Mouse (Mus musculus): ENCODE measurements around the gene Cbr1.

Cbr1 gene

DNA sequence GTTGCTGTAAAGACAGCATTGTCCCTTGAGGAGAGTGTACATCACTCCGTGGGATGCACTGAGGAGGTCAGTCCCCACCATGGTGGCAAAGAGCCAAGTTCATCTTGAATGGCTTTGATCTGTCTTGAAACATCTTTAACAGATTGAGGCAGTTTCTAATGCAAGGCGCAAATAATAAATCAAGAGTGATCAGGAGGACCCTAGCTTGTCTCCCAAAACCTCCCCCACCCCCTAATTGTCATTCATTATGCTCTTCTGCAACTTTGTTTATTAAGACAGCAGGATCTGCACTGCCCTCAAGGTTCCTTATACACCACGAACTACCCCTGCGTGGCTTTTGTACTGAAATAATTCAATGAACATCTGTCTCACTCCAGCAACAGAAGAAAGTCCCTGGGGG lies at the start of gene Cbr1:
Cbr1 (plus strand) TSS at position 301 of the 400 bp plus-strand sequence.
- DNase-seq (ENCODE audit: extremely low read depth, low read depth): no peak

DNA sequence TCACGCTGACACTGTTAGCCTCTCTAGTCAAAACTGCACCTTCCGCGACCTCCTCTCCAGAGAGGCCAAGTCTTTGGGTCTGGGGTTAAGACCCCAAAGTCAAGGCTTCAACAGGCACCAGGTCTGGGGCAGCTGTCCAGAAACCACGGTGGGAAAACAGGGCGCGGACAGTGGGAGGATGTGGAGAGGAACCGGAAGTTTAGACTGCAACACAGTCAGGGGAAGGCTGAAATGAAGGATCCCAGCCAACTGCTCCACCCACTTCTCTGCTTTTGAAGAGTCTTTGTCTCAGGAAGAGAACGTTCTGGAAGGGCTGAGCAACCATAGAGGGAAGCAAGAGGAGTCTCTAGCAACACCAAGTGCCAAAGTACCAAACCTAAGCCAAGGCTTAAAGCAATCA lies 48.0 kb upstream of the Cbr1 start:
- no peak for DNase-seq (ENCODE audit: extremely low read depth, low read depth)

DNA sequence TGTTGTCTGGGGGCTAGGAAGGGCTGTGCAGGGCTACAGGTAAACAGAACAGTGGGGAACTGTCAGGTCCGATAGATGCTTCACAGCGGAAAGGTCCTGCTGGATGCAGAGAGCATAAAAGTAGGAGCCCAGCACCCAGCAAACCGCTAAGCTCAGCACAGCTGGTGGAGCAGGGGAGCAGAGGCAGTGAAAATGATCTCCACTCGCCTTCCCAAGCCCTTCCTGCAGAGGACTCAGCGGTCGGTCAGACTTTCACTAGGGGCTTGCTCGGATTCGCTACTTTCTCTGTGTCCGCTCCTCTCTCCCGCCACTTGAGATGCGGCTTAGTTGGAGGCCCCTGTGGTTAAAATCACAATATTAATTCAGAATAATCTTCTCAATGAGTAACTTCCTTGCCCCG lies 47.2 kb upstream of the Cbr1 start:
- DNase-seq (ENCODE audit: extremely low read depth, low read depth): no peak

DNA sequence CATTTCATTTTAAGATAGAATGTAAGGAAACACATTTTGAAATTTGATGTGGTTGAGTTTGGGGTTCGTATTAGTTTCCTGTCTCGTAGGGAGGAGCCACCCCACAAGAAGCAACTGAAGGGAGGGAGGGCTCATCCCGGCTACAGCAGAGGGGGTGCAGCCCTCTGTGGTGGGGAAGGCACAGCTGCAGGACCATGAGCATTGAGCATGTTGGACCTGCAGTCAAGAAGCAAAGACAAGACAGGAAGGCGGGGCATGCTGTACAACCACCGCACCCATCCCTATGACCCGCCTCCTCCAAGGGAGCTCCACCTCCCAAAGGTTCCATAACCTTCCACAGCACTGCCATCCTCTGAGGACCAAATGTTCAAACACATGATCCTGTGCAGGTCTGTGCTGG lies 33.3 kb upstream of the Cbr1 start:
- no peak for DNase-seq (ENCODE audit: extremely low read depth, low read depth)

DNA sequence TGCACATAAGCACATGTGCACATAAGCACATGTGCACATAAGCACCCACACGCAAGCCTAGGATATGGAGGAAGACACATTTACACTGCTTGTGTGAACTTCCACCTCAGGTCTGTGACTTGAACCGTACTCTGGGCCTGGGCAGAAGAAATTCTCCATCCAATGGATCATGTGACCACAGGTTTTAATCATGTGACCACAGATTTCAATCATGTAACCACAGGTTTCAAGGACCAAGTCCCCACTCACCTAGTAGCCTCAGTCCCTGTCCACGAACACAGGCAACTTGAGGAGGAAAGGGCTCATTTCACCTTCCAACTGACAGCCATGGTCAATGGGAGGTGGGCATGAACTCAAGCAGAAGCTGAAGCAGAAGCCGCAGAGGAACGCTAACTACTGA lies 32.2 kb upstream of the Cbr1 start:
- no peak for DNase-seq (ENCODE audit: extremely low read depth, low read depth)

DNA sequence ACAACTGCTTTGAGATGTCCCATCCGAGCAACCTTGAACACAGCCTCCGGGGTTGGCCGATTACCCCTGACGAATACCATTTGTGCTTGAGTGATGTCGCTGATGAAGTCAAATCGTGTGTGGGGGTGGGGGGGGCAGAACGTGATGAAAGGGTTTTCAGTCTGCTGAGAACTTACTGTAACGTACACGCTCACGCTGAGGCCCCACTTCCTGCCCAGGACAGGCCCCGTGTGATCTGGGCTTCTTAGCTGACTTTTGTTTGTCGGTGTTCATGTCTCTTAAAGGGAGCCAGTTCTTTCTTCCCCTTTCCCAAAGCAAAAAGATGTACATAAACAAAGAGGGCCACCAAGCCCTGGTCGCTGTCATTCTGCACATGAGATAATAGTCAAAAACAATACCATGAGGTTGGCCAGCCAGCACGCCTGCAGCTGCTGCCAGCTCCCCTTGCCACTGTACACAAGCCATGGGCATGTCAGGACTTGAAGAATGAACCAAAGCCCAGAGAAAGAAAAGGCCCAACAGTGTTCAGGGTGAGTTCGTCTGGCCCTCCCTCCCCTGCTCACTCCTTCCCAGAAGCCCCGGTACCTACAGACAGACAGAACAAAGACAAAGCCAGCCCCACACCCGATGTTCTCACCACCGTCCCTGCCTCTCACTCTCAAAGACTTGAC lies 31.0 kb upstream of the Cbr1 start:
- no peak for DNase-seq (ENCODE audit: extremely low read depth, low read depth)

DNA sequence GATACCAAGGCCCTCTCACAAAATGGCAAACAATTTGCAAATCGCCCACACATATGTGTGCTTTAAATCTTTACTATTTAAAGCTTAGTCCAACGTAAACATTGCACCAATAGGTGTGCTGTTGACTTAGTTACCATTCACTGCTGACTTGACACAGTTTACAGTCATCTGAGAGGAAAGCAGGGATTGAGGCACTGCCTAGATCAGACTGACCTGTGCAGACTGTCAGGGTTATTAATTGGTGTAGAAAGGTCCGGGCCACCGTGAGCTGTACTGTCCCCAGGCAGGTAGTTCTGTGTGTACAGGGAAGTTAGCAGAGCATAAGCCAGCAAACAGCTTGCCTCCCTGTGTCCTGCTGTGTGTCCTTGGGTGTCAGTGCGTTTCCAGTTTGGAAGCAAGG lies 30.1 kb upstream of the Cbr1 start:
- DNase-seq (ENCODE audit: extremely low read depth, low read depth): no peak

DNA sequence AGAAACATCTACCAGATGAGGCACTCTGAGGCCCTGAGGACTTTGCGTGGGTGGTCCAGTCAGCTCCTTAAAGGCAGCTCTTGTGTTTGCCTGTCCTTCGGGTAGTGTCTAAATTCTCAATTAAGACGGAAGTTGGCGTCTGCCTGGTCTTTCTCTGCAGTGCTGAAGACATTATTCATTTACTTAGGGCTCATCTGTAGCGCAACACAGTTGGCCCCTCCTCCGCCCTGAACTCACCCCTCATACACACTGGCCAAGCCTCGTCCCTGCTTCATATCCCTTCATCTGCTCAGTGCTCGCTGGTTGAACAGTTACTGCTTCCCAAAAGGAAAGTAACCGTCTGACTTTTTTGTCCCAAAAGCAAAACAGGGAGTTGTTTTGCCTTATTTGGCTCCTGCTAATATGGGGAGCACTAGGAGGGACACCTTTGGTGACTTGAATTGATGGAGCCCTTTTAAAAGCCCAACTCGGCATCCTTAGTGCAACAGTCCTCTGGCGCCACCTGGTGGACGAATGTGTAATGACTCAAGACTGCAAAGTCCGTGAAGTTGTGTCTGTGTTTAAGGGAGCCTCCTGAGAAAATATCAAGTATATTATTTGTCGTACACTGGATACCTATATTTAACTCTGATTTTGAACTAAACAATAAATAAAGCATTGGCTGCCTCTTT lies 29.1 kb upstream of the Cbr1 start:
- peak; percentile 26 for DNase-seq (ENCODE audit: extremely low read depth, low read depth)

DNA sequence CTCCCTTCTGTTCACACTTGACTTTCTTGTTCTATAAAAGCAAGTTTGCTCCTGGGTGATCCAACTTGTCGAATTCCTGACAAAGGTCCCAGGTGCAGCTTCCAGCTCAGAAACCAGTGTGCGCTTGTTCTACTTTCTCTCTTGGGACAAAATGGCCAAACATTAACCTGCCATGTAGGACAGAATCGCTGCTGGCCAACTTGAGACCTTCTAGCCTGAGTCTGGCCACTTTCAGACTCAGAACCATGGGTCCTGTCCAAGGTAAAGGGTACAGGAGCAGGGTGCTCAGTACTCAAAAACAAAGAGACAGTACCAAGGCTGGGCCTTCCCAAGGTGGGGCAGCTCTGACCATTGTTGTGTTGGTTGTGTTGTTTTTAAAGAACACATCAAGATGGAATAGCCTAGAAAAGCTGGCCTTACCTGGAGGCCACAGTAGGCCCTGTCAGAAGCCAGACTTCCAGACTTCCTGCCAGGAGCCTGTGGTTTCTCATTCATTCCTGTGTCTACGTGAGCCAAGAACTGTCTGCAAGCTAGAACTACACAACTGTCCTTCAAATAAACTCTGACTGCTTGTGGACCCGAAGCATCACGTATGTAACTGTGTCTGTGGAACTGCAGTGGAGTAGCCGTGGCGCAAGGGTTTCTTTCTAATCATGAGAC lies 27.2 kb upstream of the Cbr1 start:
- DNase-seq (ENCODE audit: extremely low read depth, low read depth): no peak

DNA sequence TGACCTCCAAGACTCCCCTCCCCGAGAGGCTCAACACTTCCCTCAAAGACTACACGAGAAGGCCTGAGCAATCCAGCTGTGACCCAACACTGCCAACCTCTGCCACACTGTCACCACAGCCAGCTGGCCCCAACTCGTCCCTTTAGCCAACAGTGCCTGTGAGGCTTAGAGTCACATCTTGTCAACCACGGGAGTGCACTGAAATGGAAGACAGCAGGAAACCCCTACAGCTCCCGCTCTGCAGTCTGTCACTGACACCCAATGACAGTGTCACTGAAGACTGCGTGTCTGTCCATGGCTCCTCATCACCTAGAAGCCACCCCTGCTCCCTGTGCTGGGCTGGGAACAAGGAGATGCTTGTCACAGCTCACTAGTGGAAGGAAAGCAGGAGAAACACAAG lies 24.5 kb upstream of the Cbr1 start:
- no peak for DNase-seq (ENCODE audit: extremely low read depth, low read depth)

DNA sequence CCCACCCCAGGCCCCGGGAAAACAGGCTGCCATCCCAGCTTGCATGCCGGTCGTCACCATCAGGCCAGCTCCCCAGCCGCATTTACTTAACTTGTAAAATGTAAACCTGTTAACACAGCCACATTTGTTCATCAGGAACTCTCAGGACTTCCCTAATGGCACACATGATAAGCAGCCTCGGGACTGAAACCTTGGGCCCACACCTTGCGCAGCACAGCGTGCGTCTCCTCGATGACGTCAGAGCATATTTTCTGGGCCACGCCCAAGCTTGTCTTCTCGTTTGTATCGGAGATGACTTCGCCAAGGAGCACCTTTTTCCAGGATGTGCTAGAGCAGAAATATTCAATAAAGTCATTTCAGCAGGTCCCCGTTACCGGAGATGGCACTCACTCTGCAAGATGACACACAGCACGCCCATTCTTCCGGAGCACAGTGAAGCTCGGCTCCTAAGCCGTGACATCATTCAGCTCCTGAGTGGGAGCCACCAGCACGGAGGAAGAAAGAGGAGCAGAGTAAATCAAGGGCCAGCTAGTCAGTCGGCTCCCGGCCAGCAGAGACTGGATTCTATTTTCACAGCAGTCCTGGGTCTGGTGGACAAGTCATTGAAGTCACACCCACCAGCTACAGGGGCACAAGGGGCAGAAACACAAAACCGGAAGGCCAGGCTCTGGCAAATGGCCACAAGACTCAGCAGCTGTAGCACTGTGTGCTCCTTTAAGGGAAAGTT lies 20.5 kb upstream of the Cbr1 start:
- no peak for DNase-seq (ENCODE audit: extremely low read depth, low read depth)

DNA sequence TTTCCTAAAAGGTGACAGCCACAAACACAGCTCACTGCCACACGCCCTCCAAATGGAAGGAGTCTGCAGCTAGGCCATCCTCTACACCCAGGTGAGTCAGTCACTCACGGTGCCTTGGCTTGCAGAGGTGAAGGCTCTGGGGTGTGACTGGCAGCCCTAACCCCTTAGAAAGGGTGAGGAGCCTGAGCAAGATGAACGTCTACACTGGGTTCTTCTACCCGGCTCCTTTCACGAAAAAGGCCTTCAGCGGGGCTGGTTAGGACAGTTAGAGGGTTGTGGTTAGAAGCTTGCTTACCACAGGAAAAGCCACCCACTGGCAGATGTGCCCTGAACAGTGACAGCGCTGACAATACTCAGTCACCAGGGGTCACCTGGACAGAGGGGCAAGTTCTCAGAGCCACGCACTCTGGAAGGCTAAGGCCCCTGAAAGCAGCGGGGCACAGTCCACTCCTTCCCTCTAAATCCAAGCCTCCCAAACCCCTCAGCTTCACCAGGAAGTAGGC lies 19.9 kb upstream of the Cbr1 start:
- DNase-seq (ENCODE audit: extremely low read depth, low read depth): no peak

DNA sequence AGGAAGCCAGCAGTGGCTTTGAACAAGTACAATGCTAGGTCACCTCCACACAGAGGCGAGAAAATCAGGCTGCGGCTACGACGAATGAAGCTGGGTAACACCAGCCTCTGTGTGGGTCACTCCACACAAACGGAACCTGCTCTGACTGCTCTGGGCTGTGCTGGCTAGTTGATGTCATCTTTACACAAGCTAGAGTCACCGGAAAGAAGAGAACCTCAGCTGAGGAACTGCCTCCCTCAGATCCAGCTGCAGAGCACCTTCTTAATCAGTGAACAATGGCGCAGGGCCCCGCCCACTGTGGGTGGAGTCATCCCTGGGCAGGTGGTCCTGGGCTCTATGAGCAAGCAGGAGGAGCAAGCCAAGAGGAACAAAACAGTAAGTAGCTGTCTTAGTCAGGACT lies 19.3 kb upstream of the Cbr1 start:
- no peak for DNase-seq (ENCODE audit: extremely low read depth, low read depth)

DNA sequence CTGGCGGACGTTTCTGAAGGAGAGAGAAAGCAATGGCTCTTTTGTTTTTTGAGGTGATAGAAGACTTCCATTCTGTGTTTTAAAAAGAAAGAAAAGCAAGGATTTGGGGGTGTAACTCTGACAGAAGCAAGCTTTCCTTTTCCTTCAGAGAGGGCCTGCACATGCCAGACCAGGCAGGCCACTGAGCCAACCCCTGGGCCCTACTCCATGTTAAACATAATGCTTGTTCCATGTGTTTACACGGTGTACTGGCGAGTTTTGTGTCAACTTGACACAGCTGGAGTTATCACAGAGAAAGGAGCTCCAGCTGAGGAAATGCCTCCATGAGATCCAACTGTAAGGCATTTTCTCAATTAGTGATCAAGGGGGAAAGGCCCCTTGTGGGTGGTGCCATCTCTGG lies 17.4 kb upstream of the Cbr1 start:
- DNase-seq (ENCODE audit: extremely low read depth, low read depth): no peak

DNA sequence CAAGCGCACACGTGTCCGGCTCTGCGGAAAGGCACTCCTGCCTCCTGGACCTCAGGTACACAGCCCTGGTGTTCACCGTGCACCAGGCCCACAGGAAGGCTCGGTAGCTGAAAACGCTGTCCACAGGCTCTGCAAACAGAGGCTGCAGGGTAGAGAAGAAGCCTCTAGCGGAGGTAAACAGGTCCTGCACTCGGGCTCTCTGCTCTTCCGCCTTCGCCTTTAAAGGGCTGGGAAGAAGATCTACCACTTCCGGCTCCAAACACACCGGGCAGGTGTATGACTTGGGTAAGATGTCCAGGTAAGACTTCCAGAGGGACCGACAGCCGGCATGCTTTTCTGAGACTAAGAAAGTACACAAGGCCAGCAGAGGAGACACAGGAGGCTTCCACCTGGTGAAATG lies 14.7 kb upstream of the Cbr1 start:
- DNase-seq (ENCODE audit: extremely low read depth, low read depth): no peak

DNA sequence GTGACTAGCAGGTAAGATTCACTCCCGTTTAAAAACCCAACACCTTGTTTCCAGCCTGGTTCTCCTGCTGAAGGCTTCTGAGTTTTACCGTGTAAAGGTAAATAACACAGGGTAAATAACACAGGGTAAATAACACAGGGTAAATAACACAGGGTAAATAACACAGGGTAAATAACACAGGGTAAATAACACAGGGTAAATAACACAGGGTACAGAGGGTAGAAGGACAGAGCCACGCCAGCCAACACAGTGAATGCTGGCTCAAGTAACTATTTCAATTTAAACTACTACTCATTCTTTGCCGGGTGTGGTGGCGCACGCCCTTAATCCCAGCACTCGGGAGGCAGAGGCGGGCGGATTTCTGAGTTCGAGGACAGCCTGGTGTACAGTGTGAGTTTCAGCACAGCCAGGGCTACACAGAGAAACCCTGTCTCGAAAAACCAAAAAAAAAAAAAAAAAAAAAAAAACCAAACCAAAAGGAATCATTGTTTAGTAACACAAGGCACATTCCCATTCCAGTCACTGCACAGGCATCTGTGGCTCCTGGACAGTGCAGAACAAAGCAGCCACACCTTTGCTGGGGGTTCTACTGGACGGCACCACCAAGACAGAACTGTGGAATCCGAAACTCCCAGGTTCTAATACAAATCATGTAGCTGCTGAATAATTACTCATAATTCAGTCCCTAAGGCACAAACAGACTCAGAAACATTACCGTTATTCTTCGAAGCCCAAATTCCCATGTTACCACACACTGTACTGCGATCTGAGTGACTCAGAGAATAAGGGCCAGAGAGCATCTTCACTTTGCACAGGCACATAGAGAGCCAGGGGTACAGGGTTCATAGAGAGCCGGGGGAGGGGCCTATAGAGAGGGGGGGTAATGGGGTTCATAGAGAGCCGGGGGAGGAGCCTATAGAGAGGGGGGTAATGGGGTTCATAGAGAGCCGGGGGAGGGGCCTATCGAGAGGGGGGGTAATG lies 13.9 kb upstream of the Cbr1 start:
- DNase-seq (ENCODE audit: extremely low read depth, low read depth): no peak

DNA sequence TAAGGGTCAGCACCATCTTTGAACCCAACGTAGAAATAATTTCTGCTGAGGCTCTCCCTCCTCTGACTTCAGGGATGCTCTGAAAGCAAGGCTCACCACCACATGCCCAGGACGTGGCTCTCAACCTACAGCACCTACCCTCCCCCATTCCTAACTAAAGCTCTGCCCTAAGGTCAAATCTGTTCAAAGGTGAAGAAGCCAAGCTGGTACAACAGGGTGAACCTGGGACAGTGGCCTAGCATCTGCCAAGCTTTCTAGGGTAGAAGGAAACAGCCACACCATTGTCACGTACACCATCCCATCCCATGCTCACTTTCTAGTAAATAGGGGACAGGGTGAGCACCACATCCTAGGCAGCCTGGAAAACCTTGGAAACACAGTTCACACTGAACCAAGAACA lies 12.9 kb upstream of the Cbr1 start:
- no peak for DNase-seq (ENCODE audit: extremely low read depth, low read depth)

DNA sequence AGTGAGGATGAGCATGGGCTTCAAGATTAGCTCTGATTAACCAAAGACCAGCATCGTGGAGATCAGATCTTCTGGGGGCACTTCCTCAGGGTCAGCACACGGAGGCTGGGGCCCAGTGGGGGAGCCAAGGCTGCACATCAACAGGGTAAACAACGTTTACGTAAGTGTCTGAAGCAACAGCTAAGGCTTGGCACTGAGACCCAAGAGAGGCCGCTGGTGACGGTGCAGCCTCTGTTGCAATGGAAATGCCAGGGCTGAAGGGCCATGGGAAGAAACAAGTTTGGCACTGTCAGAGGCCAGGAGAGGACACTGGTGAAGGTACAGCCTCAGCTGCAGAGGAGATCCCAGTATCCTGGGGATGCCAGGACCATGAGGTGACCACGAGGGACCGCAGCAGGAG lies 12.2 kb upstream of the Cbr1 start:
- no peak for DNase-seq (ENCODE audit: extremely low read depth, low read depth)

DNA sequence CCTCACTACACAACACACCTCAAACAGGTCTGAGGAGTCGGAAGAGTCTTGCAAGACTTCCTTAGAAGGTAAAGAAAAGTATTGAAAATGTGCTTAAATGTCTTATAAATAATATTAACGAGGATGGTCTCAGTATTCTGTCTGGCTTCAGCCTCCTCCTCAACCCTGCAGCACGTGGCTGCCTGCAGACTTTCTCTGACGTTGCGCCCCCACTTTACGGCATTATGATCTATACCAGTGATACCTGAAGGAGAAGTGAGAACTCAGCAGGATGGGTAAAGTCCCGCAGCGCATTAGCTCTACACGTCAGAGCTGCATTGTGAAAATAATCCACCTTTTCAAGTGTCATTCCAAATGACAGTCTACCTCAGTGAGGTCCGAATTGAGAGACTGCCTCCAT lies 11.2 kb upstream of the Cbr1 start:
- DNase-seq (ENCODE audit: extremely low read depth, low read depth): no peak

DNA sequence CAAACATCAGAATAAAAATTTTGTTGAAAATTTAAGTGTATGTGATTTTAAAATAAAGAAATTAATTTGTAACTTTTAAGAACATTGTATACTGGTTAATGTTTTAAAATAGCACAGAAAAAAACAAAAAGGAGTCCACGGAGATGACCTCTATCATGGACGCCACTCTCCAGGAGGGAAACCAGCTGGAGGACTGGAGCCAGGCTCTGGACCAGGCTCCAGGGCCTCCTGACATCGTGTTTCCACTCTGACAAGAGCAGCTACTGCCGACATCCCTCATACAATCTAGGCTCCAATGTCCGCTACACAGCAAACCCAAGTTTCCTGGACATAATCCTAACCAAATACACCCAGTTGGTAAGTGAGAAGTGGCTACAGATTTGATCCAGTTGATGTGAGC lies 9.9 kb upstream of the Cbr1 start:
- no peak for DNase-seq (ENCODE audit: extremely low read depth, low read depth)

DNA sequence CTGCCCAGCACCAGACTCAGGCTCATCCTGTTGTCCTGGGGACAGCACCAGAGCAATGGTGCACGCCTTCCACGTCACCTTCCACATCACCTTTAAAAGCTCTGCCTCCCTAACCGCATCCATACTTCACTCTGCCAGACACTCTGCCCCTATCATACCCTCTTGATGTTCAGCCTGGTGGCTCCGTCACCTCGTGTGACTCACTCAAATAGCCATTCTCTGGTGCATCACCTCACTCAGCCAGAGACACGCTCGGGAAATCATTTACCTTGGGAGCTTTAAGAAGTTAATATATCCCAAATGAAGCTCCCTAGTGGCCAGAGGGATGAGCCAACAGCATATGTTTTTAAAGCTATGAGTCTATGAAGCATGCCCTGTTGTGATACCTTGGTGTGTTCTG lies 8.8 kb upstream of the Cbr1 start:
- DNase-seq (ENCODE audit: extremely low read depth, low read depth): no peak
